Mouse (Mus musculus): ENCODE measurements around the gene Dennd6b. TPM values are rescaled to one million over a fixed set of nuclear protein-coding genes. Genes with fewer than 3 reads are reported as not detected.
A peak's percentile ranks its signal among the peaks of the same experiment; 100 is the strongest.

Gene Dennd6b
- polyA plus RNA-seq, 1 experiment from 2014 or later, result 22.8 TPM

GRCm38 (mm10) chr15:89172276-89172935, 23.9 kb downstream of the Dennd6b start:
- H3K4me2 ChIP-seq (replicated peaks), result peak overlapping the region; percentile 100
- peak overlapping the region; percentile 60 for H3K4me3 ChIP-seq
- peak overlapping the region; percentile 70; the same call in 1 of the 2 replicates for H3K27ac ChIP-seq
- peaks cover 91% of the 10 kb centered on the region for H3K4me1 ChIP-seq
- no peaks in the 10 kb centered on the region for H3K9me3 ChIP-seq
- WGBS, result 46% methylated on average over 17 of the region's 17 CpGs
- no peaks in the 10 kb centered on the region for H3K27me3 ChIP-seq
- H3K9ac ChIP-seq, result peak overlapping the region; percentile 82
- H3K36me3 ChIP-seq, result peaks cover 15% of the 10 kb centered on the region
- no peak for ATAC-seq (ENCODE audit: low FRiP score, low read depth)

GRCm38 (mm10) chr15:89171526-89172051, 24.7 kb downstream of the Dennd6b start:
- WGBS, result 95% methylated on average over 5 of the region's 5 CpGs
- no peak overlapping the region for H3K9ac ChIP-seq
- no peak overlapping the region for H3K4me3 ChIP-seq
- H3K36me3 ChIP-seq, result peaks cover 23% of the 10 kb centered on the region
- no peak overlapping the region for H3K27ac ChIP-seq
- H3K9me3 ChIP-seq, result no peaks in the 10 kb centered on the region
- ATAC-seq (ENCODE audit: low FRiP score, low read depth), result no peak
- no peak overlapping the region for H3K4me2 ChIP-seq (replicated peaks)
- peaks cover 83% of the 10 kb centered on the region for H3K4me1 ChIP-seq
- no peaks in the 10 kb centered on the region for H3K27me3 ChIP-seq

GRCm38 (mm10) chr15:89170102-89170501, 26.2 kb downstream of the Dennd6b start:
- Histone ChIP-seq H3K4me3 (no peak overlapping the region), H3K4me2 (replicated peaks) (peak overlapping the region; percentile 51), H3K36me3 (peaks cover 38% of the 10 kb centered on the region), H3K27ac (peak overlapping the region; percentile 81), H3K4me1 (peaks cover 68% of the 10 kb centered on the region), H3K9me3 (no peaks in the 10 kb centered on the region), H3K27me3 (no peaks in the 10 kb centered on the region), H3K9ac (no peak overlapping the region)
- no peak for ATAC-seq (ENCODE audit: low FRiP score, low read depth)
- WGBS, result 58% methylated on average over 3 of the region's 3 CpGs

GRCm38 (mm10) chr15:89169431-89169830, 26.9 kb downstream of the Dennd6b start:
- 4% methylated on average over 10 of the region's 10 CpGs for WGBS
- Histone ChIP-seq H3K9me3 (no peaks in the 10 kb centered on the region), H3K27me3 (no peaks in the 10 kb centered on the region), H3K4me1 (peaks cover 62% of the 10 kb centered on the region), H3K27ac (peak overlapping the region; percentile 81), H3K36me3 (peaks cover 44% of the 10 kb centered on the region), H3K4me2 (replicated peaks) (peak overlapping the region; percentile 51), H3K9ac (peak overlapping the region; percentile 48; the same call in 1 of the 2 replicates), H3K4me3 (peak overlapping the region; percentile 23)
- ATAC-seq (ENCODE audit: low FRiP score, low read depth), result peak; percentile 86

GRCm38 (mm10) chr15:89168922-89169321, 27.4 kb downstream of the Dennd6b start:
- peaks cover 49% of the 10 kb centered on the region for H3K36me3 ChIP-seq

GRCm38 (mm10) chr15:89165478-89165877, 30.8 kb downstream of the Dennd6b start:
- Histone ChIP-seq H3K27me3 (no peaks in the 10 kb centered on the region), H3K9ac (no peak overlapping the region), H3K4me2 (replicated peaks) (no peak overlapping the region), H3K4me3 (no peak overlapping the region), H3K36me3 (peaks cover 84% of the 10 kb centered on the region), H3K9me3 (no peaks in the 10 kb centered on the region), H3K4me1 (peaks cover 25% of the 10 kb centered on the region), H3K27ac (no peak overlapping the region)
- ATAC-seq (ENCODE audit: low FRiP score, low read depth), result no peak
- WGBS, result 87% methylated on average over 12 of the region's 12 CpGs

More at GRCm38 (mm10) chr15:89168922-89169321, 27.4 kb downstream of the Dennd6b start:
- Histone ChIP-seq H3K4me3 (peak overlapping the region; percentile 23), H3K27ac (peak overlapping the region; percentile 81), H3K9me3 (no peaks in the 10 kb centered on the region), H3K4me2 (replicated peaks) (peak overlapping the region; percentile 51), H3K4me1 (peaks cover 56% of the 10 kb centered on the region), H3K9ac (peak overlapping the region; percentile 48), H3K27me3 (no peaks in the 10 kb centered on the region)
- WGBS, result 50% methylated on average over 10 of the region's 10 CpGs
- no peak for ATAC-seq (ENCODE audit: low FRiP score, low read depth)

- H3K4me1 ChIP-seq, result no peaks in the 10 kb centered on the region
- 80% methylated on average over 9 of the region's 9 CpGs for WGBS
- no peak overlapping the region for H3K4me2 ChIP-seq (replicated peaks)
- ATAC-seq (ENCODE audit: low FRiP score, low read depth), result no peak
- no peak overlapping the region for H3K27ac ChIP-seq
- peaks cover 100% of the 10 kb centered on the region for H3K36me3 ChIP-seq
- H3K9ac ChIP-seq, result no peak overlapping the region
- H3K27me3 ChIP-seq, result no peaks in the 10 kb centered on the region
- H3K4me3 ChIP-seq, result no peak overlapping the region
- H3K9me3 ChIP-seq, result no peaks in the 10 kb centered on the region
These were observed 34.9 kb downstream of the Dennd6b start for GRCm38 (mm10) chr15:89161397-89161796.

- 92% methylated on average over 16 of the region's 16 CpGs for WGBS
- no peaks in the 10 kb centered on the region for H3K27me3 ChIP-seq
- H3K36me3 ChIP-seq, result peaks cover 100% of the 10 kb centered on the region
- H3K4me2 ChIP-seq (replicated peaks), result no peak overlapping the region
- H3K4me1 ChIP-seq, result no peaks in the 10 kb centered on the region
- H3K9me3 ChIP-seq, result no peaks in the 10 kb centered on the region
- no peak for ATAC-seq (ENCODE audit: low FRiP score, low read depth)
- H3K9ac ChIP-seq, result no peak overlapping the region
- H3K27ac ChIP-seq, result no peak overlapping the region
- no peak overlapping the region for H3K4me3 ChIP-seq
These were observed 37.8 kb downstream of the Dennd6b start for GRCm38 (mm10) chr15:89158516-89158915.

GRCm38 (mm10) chr15:89157954-89158353, 38.3 kb downstream of the Dennd6b start:
- H3K36me3 ChIP-seq, result peaks cover 94% of the 10 kb centered on the region
- 70% methylated on average over 7 of the region's 7 CpGs for WGBS
- H3K4me3 ChIP-seq, result no peak overlapping the region
- no peaks in the 10 kb centered on the region for H3K27me3 ChIP-seq
- H3K27ac ChIP-seq, result no peak overlapping the region
- H3K4me2 ChIP-seq (replicated peaks), result no peak overlapping the region
- H3K9ac ChIP-seq, result no peak overlapping the region
- no peaks in the 10 kb centered on the region for H3K9me3 ChIP-seq
- H3K4me1 ChIP-seq, result no peaks in the 10 kb centered on the region
- no peak for ATAC-seq (ENCODE audit: low FRiP score, low read depth)

- Histone ChIP-seq H3K4me1 (peaks cover 20% of the 10 kb centered on the region), H3K9me3 (no peaks in the 10 kb centered on the region), H3K9ac (no peak overlapping the region), H3K27ac (no peak overlapping the region), H3K4me3 (no peak overlapping the region), H3K27me3 (peaks cover 21% of the 10 kb centered on the region), H3K36me3 (peaks cover 38% of the 10 kb centered on the region), H3K4me2 (replicated peaks) (no peak overlapping the region)
- no peak for ATAC-seq (ENCODE audit: low FRiP score, low read depth)
These were observed 44.0 kb downstream of the Dennd6b start for GRCm38 (mm10) chr15:89152312-89152711.

- H3K4me2 ChIP-seq (replicated peaks), result peak overlapping the region; percentile 97
- H3K9ac ChIP-seq, result peak overlapping the region; percentile 73
- peaks cover 34% of the 10 kb centered on the region for H3K4me1 ChIP-seq
- H3K9me3 ChIP-seq, result no peaks in the 10 kb centered on the region
- 2% methylated on average over 13 of the region's 13 CpGs for whole genome bisulfite sequencing
- no peak overlapping the region for H3K27ac ChIP-seq
- peaks cover 39% of the 10 kb centered on the region for H3K27me3 ChIP-seq
- peaks cover 15% of the 10 kb centered on the region for H3K36me3 ChIP-seq
- no peak for ATAC-seq (ENCODE audit: low FRiP score, low read depth)
- H3K4me3 ChIP-seq, result peak overlapping the region; percentile 70
These were observed 46.3 kb downstream of the Dennd6b start for GRCm38 (mm10) chr15:89150041-89150390.

GRCm38 (mm10) chr15:89149271-89150040, 46.8 kb downstream of the Dennd6b start, which contains the start of gene Mapk11:
Gene Mapk11, minus strand, starts transcription at chr15:89149628.
- Histone ChIP-seq H3K4me1 (peaks cover 34% of the 10 kb centered on the region), H3K36me3 (peaks cover 9% of the 10 kb centered on the region), H3K4me3 (peak within 1 kb of the TSS; percentile 70), H3K4me2 (replicated peaks) (peak within 1 kb of the TSS; percentile 97), H3K9me3 (no peaks in the 10 kb centered on the region), H3K9ac (peak within 1 kb of the TSS; percentile 73), H3K27ac (peak within 1 kb of the TSS; percentile 15; the same call in 1 of the 2 replicates), H3K27me3 (peaks cover 39% of the 10 kb centered on the region)
- ATAC-seq (ENCODE audit: low FRiP score, low read depth), result peak; percentile 69
- under 1% methylated on average over 58 of the region's 61 CpGs for WGBS
